Mouse (Mus musculus): ENCODE measurements around the gene Krtap4-13.
"Not testable (repeated sequence)": the region's sequence is repeated elsewhere in the genome, so short reads cannot be mapped to it uniquely, and the experiment has no call there.

The Krtap4-13 gene

GRCm38 (mm10) chr11:99772813-99773212 is 36.9 kb downstream of the Krtap4-13 start, which contains the start of gene Gm11595:
TSS of gene Gm11595 (minus strand) at chr11:99772913.
- not testable (repeated sequence) for DNase-seq (ENCODE audit: low read depth, low spot score); H3K36me3 ChIP-seq (ENCODE audit: control insufficient read depth, insufficient read depth, low read length, poor library complexity, severe bottlenecking); H3K27me3 ChIP-seq (ENCODE audit: control insufficient read depth, insufficient read depth, low read length, poor library complexity, severe bottlenecking)

DNA sequence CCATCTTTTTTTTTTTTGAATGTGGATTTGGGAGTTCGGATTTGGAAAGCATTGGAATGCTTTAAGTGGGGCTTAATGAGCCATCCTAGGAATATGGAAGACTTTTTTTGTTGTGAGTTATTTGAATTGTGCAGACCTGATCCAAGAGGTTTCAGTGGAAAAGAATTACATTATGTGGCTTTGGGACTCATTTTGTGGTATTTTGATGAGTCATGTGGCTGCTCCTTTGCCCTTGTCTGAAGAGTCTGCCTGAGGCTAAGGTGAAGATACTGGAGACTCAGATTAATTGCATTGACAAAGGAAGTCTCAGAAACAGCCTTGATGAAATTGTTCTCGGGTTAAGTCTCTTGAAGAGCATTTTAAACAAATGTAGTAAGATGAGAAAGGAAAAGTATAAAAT is 41.3 kb downstream of the Krtap4-13 start:
- H3K27me3 ChIP-seq (ENCODE audit: control insufficient read depth, insufficient read depth, low read length, poor library complexity, severe bottlenecking) = no peaks in the 10 kb centered on the region
- DNase-seq (ENCODE audit: low read depth, low spot score) = no peak
- H3K36me3 ChIP-seq (ENCODE audit: control insufficient read depth, insufficient read depth, low read length, poor library complexity, severe bottlenecking) = no peaks in the 10 kb centered on the region

All from splenic B cell, adult 2 months (primary cell).